Mouse (Mus musculus) embryonic facial prominence, embryonic 10.5 days (tissue): ENCODE measurements around the gene Adgrb3. TPM values are rescaled to one million over a fixed set of nuclear protein-coding genes. Genes with fewer than 3 reads are reported as not detected.

Experiments used
- DNase-seq: peaks from one replicate; pipeline ENCODE4 v3.0.0-alpha.2; 2017; ENCODE audit warnings: low spot score
- H3K27ac ChIP-seq: fragments of 300-500 bp; sonication (generic); replicated peaks from 2 replicates; pipeline ENCODE4 v1.5.1; 2016; ENCODE audit warnings: mild to moderate bottlenecking
- H3K27me3 ChIP-seq: fragments of 300-500 bp; sonication (generic); replicated peaks from 2 replicates; pipeline ENCODE4 v1.6.1; 2016; ENCODE audit warnings: low read depth, mild to moderate bottlenecking; ENCODE audit not compliant: poor library complexity, severe bottlenecking
- H3K36me3 ChIP-seq: fragments of 300-500 bp; sonication (generic); replicated peaks from 2 replicates; pipeline ENCODE4 v1.6.1; 2016; ENCODE audit warnings: mild to moderate bottlenecking, moderate library complexity
- H3K4me1 ChIP-seq: fragments of 300-500 bp; sonication (generic); 2 replicates; pipeline ENCODE4 v1.6.1; 2016
- H3K4me3 ChIP-seq: fragments of 300-500 bp; sonication (generic); 2 replicates; pipeline ENCODE4 v1.5.1; 2016; ENCODE audit warnings: mild to moderate bottlenecking, moderate library complexity
- H3K9me3 ChIP-seq: fragments of 300-500 bp; sonication (generic); 2 replicates; pipeline ENCODE4 v1.6.1; 2016; ENCODE audit warnings: mild to moderate bottlenecking
- WGBS: fragments of 180-500 bp; shearing (Covaris S2); methylation state at CpG from one replicate; pipeline ENCODE4 v1.1.7; 2016; 5-methylcytosine and 5-hydroxymethylcytosine counted together
- polyA plus RNA-seq: library from polyadenylated mRNA; unstranded; fragments of >200 nt; fragmentation: Nextera tagmentation; extraction: Ambion mirVana; gene quantifications from 2 replicates; pipeline ENCODE4 v1.2.1, GENCODE M21; 2016

Gene Adgrb3
- polyA plus RNA-seq, 1 experiment from 2014 or later, result 1.7 TPM

DNA sequence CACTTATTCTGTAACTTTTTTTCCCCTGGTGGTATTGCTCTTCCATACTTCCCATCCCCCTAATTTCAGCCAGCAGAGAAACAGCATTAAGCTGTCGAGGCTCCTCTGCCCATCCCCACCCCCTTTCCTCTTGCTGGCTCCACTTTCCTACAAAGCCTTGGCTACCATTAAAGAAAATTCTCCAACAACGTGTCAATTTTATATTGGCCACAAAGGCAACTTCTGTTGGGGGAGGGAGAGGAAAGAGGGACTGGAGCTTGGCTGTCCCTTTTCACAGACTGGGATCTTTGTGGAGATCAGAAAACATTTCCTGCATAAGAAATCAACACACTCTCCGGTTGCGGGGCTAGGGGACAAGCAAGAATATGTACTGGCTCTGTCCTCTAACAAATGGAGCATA lies 4.9 kb downstream of the Adgrb3 start:
- no peak for DNase-seq
- no peaks in the 10 kb centered on the region for H3K36me3 ChIP-seq
- H3K27me3 ChIP-seq, result peaks cover 25% of the 10 kb centered on the region
- no peaks in the 10 kb centered on the region for H3K9me3 ChIP-seq
- H3K4me1 ChIP-seq, result peaks cover 20% of the 10 kb centered on the region
- 29% methylated on average over 4 of the region's 4 CpGs for WGBS
- no peak overlapping the region for H3K4me3 ChIP-seq
- H3K27ac ChIP-seq, result no peak overlapping the region

DNA sequence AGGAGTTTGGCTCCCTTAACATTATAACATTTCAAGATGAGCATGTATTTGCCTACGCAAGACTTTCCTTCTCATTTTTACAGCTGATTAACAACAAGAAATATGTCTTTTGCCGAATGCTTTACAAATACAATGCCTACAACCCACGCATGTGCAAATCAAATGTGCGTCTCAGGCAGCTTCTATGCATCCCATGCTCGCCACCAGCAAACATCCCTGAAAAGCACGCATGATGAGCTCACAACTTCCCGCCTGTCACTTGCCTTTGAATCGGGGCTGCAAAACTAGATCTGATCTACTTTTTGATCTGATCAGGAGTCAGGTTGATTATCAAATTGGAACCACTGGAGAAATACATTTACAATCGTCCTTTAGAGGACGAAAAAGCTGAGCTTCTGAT lies 5.5 kb downstream of the Adgrb3 start:
- Histone ChIP-seq H3K4me3 (no peak overlapping the region), H3K27ac (no peak overlapping the region), H3K4me1 (peaks cover 20% of the 10 kb centered on the region), H3K36me3 (no peaks in the 10 kb centered on the region), H3K27me3 (peaks cover 19% of the 10 kb centered on the region), H3K9me3 (no peaks in the 10 kb centered on the region)
- no peak for DNase-seq
- WGBS, result 81% methylated on average over 10 of the region's 10 CpGs

DNA sequence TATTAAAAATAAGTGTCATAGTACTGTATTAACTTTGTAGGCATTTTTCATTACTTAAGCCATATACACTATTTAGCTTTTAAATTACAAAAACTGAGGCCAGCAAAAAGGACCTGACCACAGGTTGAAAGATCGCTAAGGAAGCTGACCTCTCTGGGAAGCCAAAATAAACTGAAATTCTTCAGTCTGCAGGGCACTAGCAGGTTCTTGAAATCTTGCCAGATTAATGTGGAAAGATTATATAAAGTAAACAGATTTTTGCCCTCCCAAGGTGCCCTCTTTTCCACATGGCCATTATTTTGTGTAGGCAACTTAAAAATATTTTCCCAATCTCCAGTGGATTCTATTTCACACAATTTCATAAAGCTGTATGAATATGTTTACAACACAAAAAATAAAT lies 14.0 kb downstream of the Adgrb3 start:
- Histone ChIP-seq H3K4me3 (no peak overlapping the region), H3K27me3 (no peaks in the 10 kb centered on the region), H3K9me3 (no peaks in the 10 kb centered on the region), H3K36me3 (no peaks in the 10 kb centered on the region), H3K4me1 (no peaks in the 10 kb centered on the region), H3K27ac (no peak overlapping the region)
- DNase-seq, result no peak
- WGBS, result 71% methylated on average over 1 of the region's 1 CpGs

DNA sequence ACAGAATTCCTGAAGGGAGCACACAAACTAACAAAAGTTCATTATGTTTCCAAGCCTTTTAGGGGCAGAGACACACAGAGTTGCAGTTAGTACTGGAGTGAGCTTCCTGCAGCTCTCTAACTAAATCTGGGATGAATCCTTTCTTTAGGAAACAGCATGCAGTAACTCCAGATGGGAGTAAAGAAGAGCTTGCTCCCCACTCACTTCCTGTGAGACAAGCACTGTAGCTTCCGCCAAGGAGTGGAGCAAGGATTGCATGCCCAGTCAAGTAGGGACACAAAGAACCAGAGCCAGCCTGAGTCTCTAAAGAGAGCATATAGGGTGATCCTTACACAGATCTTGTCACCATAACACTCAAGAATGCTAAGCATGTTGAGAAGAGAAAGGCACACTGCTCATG lies 50.7 kb downstream of the Adgrb3 start:
- Histone ChIP-seq H3K4me1 (no peaks in the 10 kb centered on the region), H3K4me3 (no peak overlapping the region), H3K36me3 (no peaks in the 10 kb centered on the region), H3K9me3 (no peaks in the 10 kb centered on the region), H3K27me3 (no peaks in the 10 kb centered on the region), H3K27ac (no peak overlapping the region)
- no peak for DNase-seq
- 80% methylated on average over 1 of the region's 1 CpGs for WGBS

DNA sequence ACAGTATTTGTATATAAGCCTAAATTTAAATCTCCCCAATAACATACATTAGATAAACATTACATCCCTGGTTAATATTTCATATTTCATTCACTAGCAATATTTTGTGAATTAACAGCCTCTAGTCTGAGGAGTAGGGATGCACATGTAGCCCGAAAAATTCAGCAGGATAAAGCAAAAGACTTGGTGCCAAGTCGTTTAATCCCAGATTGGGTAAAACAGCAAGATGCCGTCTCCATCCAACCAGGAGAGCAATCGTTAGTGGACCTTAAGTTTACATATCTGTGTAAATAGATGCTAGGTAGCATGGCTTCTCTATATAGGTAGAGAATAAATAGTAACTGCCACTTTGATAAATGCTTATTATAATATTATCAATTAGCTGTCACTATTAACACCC lies 52.0 kb downstream of the Adgrb3 start:
- Histone ChIP-seq H3K27me3 (no peaks in the 10 kb centered on the region), H3K36me3 (no peaks in the 10 kb centered on the region), H3K9me3 (no peaks in the 10 kb centered on the region), H3K27ac (no peak overlapping the region), H3K4me3 (no peak overlapping the region), H3K4me1 (no peaks in the 10 kb centered on the region)
- DNase-seq, result no peak
- WGBS, result 88% methylated on average over 4 of the region's 4 CpGs

DNA sequence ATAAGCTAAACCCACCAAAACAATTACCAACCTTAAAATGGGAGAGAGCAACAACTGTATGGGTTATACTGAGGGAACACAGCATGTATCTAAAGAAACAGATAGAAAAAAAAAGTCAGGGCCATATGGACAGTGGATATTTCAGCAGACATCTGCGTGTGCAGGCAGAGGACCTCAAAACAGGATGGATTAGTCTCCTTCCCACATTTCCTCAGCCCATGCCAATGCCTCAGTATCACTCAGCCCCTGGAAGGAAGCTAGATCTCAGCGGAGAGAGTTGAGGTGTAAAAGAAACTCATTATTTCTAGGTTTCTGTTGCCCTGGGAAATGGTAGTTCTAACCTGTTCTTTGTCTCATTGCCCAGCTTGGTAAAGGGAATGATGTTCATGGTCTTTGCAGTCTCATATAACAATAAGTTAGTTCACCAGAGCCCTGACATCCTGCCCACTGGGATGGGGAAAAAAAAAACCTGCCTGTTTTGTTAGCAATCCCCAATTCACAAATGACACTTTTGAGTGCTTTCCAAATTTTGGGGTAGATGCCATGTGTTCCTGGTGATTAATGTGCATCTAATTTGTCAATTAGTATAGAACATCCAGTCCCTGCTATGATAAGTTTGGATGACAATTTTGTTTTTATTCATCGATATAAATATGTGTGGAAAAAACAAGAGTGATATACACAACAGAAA lies 53.9 kb downstream of the Adgrb3 start:
- H3K4me3 ChIP-seq, result no peak overlapping the region
- H3K4me1 ChIP-seq, result no peaks in the 10 kb centered on the region
- no peaks in the 10 kb centered on the region for H3K9me3 ChIP-seq
- 89% methylated on average over 3 of the region's 3 CpGs for WGBS
- no peaks in the 10 kb centered on the region for H3K36me3 ChIP-seq
- no peak for DNase-seq
- no peaks in the 10 kb centered on the region for H3K27me3 ChIP-seq
- H3K27ac ChIP-seq, result no peak overlapping the region

DNA sequence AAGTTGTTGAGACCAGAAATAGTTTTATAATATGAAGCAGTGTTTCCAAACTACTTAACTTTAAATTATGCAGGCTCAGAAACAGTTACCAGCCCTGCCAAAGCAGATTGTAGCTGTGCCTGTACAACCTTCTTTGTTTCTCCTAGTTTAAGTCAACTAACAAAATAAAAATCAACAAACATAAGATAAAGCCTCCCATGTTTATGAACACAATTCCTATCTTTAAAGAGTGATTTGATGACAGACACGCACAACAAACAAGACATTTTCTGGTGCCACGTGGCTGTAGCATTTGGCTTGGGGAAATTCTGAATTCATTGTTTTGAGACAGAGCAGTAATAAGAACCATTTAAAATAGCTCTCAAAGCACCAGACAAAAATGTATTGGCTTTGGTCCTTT lies 60.5 kb downstream of the Adgrb3 start:
- Histone ChIP-seq H3K27me3 (no peaks in the 10 kb centered on the region), H3K36me3 (no peaks in the 10 kb centered on the region), H3K27ac (no peak overlapping the region), H3K9me3 (no peaks in the 10 kb centered on the region), H3K4me1 (no peaks in the 10 kb centered on the region), H3K4me3 (no peak overlapping the region)
- WGBS, result 82% methylated on average over 2 of the region's 2 CpGs
- DNase-seq, result no peak

DNA sequence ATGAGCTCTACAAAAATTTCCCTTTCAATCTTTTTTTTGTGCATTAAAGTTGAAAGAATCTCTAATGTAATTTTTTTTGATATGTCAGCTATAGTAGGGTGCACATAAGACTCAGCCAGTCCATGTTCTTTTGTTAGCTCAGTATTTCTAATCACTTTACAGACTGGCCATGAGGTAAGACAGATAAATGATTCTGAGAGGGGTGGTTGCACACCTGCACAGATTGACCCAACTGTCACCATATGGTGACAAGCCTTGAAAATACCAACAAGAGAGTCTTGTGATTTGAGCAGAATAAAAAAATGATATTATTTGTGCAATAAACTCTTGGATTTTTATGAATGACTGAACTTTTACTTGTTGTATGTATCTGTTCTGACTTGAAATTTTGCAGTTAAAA lies 74.2 kb downstream of the Adgrb3 start:
- no peak overlapping the region for H3K4me3 ChIP-seq
- no peak for DNase-seq
- no peaks in the 10 kb centered on the region for H3K9me3 ChIP-seq
- H3K27me3 ChIP-seq, result no peaks in the 10 kb centered on the region
- H3K27ac ChIP-seq, result no peak overlapping the region
- H3K36me3 ChIP-seq, result no peaks in the 10 kb centered on the region
- no peaks in the 10 kb centered on the region for H3K4me1 ChIP-seq

DNA sequence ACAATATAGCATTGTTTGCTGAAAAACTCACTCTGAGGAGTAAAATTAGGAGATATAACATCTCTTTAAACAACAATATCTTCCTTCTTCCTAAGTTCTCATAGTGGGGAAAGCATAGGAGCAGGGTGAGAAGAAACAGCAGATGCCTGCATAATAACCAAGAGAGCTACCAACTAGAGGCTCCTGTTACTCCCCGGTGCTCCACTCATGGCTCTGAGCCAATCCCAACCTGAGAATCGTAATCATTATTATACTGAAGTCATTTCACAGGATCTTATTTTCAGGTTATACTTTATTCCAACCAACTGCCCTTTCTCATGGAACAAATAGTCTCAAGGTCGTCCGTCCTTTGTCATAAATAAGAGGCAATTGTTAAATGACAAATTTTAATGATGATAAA lies 75.0 kb downstream of the Adgrb3 start:
- H3K4me3 ChIP-seq, result no peak overlapping the region
- H3K9me3 ChIP-seq, result no peaks in the 10 kb centered on the region
- 86% methylated on average over 4 of the region's 4 CpGs for WGBS
- no peaks in the 10 kb centered on the region for H3K36me3 ChIP-seq
- DNase-seq, result no peak
- no peaks in the 10 kb centered on the region for H3K27me3 ChIP-seq
- H3K27ac ChIP-seq, result no peak overlapping the region
- no peaks in the 10 kb centered on the region for H3K4me1 ChIP-seq

DNA sequence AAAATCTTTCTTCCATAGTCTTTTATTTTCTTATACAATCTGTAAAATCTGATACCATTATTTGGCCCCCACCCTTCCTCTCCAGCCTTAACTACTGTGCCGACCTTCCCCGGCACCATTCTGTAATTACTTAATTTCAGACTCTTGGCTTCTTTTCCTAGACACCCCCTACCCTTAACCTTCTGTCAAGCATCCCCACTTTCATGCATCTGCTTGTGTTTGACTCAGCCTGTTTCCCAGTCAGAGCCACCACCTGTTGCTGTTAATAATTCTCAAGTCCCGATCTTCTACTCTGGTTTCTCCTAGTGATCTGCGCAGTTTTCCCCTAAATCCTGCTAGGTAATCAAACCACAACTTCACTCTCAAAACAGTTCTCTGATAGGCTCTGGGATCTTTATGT lies 83.9 kb downstream of the Adgrb3 start:
- no peaks in the 10 kb centered on the region for H3K4me1 ChIP-seq
- WGBS, result 76% methylated on average over 4 of the region's 4 CpGs

DNA sequence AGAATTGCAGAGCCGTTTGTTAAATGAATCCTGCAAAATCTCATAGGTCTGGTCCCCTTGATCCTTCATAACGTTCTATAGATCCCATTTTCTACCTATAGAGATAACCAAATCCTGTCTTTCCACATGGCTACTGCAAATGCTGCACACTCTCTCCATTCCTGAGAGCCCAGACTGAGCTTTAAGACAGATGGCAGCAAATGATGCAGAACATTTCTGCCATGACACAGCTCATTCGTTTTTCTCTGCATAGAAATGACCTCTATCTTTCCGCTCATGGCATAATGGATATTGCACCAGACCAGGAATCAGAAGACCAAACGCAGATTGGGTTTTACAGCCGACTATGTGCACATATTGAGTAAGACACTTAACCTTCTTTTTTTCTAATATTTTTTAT lies 84.8 kb downstream of the Adgrb3 start:
- no peaks in the 10 kb centered on the region for H3K36me3 ChIP-seq
- H3K4me3 ChIP-seq, result no peak overlapping the region
- no peak for DNase-seq
- 86% methylated on average over 6 of the region's 6 CpGs for WGBS
- no peaks in the 10 kb centered on the region for H3K27me3 ChIP-seq
- no peaks in the 10 kb centered on the region for H3K9me3 ChIP-seq
- H3K27ac ChIP-seq, result no peak overlapping the region
- no peaks in the 10 kb centered on the region for H3K4me1 ChIP-seq

More for the DNA sequence above, 83.9 kb downstream of the Adgrb3 start:
- H3K36me3 ChIP-seq, result no peaks in the 10 kb centered on the region
- no peaks in the 10 kb centered on the region for H3K27me3 ChIP-seq
- H3K4me3 ChIP-seq, result no peak overlapping the region
- no peak for DNase-seq
- no peak overlapping the region for H3K27ac ChIP-seq
- H3K9me3 ChIP-seq, result no peaks in the 10 kb centered on the region

DNA sequence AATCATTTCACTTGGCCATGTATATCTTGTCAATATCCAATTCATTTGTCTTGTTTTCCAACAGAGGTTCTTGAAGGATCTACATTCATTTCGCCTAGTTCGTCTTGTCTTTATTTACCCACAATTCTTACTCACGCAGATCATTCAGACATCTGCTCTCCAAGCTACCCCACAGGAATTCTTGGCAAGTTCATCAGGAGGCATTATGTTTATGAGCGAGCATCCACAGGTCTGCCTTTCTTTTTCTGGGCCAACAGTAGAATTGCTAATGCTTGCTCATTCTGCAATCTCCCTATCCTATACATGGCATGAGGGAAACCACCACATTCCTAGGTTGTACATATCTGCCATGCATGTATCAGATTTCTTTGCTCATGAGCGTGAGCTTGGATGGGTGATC lies 99.7 kb downstream of the Adgrb3 start:
- no peaks in the 10 kb centered on the region for H3K9me3 ChIP-seq
- H3K4me3 ChIP-seq, result no peak overlapping the region
- no peaks in the 10 kb centered on the region for H3K4me1 ChIP-seq
- H3K36me3 ChIP-seq, result no peaks in the 10 kb centered on the region
- H3K27me3 ChIP-seq, result no peaks in the 10 kb centered on the region
- no peak for DNase-seq
- WGBS, result 88% methylated on average over 5 of the region's 5 CpGs
- H3K27ac ChIP-seq, result no peak overlapping the region

DNA sequence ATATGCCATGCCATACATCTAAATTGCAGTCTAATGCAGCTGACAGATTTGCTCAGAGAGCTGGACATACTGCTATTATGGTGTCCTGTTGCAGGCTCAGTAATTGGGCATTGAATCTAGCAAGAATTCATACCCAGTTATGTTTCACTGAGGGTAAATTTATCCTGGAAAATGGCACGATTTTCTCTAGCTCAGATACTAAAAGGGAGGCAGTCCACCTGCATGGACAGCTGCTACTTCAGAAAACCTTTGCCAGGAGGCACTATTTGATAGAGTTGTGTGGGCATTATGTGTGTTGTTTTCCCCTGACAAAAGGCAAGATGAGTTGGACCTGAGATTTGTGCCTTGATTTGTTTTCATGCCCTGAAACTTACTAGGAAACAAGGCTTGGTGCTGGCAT lies 118.0 kb downstream of the Adgrb3 start:
- no peaks in the 10 kb centered on the region for H3K36me3 ChIP-seq
- H3K27me3 ChIP-seq, result no peaks in the 10 kb centered on the region
- H3K9me3 ChIP-seq, result no peaks in the 10 kb centered on the region
- no peak overlapping the region for H3K27ac ChIP-seq
- H3K4me1 ChIP-seq, result no peaks in the 10 kb centered on the region
- 57% methylated on average over 1 of the region's 1 CpGs for WGBS
- no peak for DNase-seq
- no peak overlapping the region for H3K4me3 ChIP-seq

DNA sequence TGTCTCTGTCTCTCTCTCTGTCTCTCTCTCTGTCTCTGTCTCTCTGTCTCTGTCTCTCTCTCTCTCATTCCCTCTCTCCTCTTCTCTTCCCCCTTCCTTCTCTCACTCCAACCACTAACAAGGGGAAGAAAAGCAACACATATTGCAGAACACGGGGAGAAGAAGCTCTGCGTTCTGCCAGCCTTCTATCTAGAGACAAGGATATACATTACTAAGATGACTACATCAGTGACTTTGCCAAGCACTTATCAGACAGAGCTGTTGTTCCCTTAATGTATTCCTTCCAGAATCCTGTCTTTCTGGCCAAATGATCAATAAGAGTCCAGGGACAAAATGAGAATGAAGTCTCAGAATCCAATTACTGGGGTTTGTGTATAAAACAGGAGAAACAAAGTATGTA lies 123.2 kb downstream of the Adgrb3 start:
- H3K36me3 ChIP-seq, result no peaks in the 10 kb centered on the region
- DNase-seq, result no peak
- H3K27ac ChIP-seq, result no peak overlapping the region
- no peaks in the 10 kb centered on the region for H3K4me1 ChIP-seq
- 86% methylated on average over 2 of the region's 2 CpGs for WGBS
- H3K27me3 ChIP-seq, result no peaks in the 10 kb centered on the region
- no peaks in the 10 kb centered on the region for H3K9me3 ChIP-seq
- no peak overlapping the region for H3K4me3 ChIP-seq
